Mouse (Mus musculus): ENCODE measurements at regions not wholly inside any gene's neighbourhood (a gene's known extent, or its start where the extent isn't known, plus 50 kb on each side); places are given as distances from the start of the nearest gene placed in this dataset.

DNA sequence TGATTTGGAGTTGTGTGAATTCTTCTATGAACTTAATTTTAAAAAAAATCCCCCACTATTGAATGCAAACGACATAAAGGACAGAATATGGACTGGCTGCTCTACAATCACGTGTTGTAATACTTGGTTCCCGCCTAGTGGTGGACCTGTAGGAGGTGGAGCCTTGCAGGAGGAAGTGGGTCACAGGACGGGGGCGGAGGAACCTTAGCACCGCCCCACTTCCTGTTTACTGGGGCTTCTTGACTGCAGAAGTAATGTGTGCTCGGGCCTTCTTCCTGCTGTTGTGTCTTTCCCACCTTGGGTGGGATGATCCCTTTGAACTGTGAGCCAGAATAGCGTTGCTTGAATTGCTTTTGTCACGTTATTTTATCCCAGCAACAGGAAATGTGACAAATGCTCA lies 52.2 kb upstream of the Tmem108 start:
- DNase-seq: no peak

DNA sequence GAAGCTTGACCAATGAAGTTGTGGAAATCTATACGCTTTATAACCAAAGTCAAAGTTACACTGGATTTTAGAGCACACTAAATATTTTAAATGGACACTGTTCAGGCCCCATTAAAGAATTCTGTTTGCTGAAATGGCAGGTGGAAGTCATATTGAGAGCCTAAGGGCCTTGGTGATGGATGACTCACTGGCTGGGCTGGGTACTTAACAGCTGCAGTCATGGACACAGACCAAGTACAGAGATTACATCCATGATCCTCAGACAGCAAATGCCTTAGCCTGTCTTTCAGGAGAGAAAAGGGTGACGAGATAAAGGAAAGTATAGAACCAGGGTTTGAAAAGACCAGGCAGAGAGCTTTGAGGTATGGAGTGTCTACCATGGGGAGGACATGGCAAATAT lies 57.4 kb upstream of the Tmem108 start:
- no peak for DNase-seq

DNA sequence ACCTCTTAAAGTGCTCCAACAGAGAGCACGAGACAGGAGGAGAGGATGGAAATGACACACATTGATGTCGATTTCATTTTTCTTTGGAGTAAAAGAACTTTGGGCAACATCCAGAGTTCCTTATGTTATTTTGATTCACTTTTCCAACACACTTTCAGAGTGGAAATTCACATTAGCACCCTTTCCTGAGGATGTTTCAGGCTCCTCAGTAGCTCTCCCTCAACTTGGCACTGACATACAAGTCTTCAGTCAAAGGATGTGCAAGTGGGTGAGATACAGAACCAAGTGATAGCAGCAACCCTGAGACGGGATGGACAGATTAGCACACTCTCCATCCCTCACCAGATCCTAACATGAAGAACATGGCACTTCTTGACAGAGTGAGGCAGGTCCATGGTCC lies 60.0 kb upstream of the Tmem108 start:
- no peak for DNase-seq

DNA sequence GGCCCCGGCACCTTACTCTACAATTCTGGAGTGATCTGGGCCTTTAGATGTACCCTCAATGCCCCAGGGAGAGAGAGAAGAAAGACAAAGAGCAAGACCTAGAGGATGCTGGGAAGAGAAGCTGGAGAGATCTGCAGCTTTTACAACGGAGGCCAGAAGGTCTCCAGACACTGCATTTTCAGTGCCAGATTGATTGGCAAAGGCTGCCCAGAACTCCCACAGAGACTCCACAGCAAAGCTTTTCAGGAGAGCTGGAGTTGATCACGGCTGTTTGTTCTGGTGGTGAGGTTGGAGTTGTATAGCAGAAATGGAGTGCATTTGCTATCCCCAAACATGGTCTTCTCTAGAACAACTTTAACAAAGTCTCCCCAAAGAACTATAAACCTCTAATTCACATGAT lies 61.9 kb upstream of the Tmem108 start:
- peak; percentile 33 to 51 for DNase-seq

- no peak for DNase-seq
Measured at GRCm38 (mm10) chr9:103841199-103841598, 79.6 kb upstream of the Tmem108 start.

DNA sequence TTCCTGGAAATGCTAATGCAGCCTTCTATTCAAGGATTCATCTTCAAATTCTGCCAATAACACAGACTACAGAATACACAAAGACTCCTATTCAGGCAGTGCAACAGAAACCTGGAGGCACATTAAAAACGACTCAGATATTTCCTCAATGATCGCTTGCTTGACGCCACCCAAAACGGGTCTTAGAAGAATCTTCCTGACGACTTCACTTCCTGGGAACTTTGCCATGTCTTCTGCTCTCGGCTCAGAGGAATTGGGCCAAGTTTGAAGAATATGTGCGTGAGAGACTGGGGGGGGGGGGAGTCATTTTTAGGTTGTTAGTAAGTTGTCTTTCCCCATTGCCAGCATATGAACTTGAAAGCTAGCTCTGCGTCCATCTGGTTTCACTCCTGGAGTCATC lies 82.2 kb upstream of the Tmem108 start:
- DNase-seq: no peak

- no peak for DNase-seq
Measured at GRCm38 (mm10) chr9:103845916-103846457, 84.3 kb upstream of the Tmem108 start.

- peak; percentile 13 to 46 for DNase-seq
Measured at GRCm38 (mm10) chr9:103847931-103848330, 86.3 kb upstream of the Tmem108 start.

DNA sequence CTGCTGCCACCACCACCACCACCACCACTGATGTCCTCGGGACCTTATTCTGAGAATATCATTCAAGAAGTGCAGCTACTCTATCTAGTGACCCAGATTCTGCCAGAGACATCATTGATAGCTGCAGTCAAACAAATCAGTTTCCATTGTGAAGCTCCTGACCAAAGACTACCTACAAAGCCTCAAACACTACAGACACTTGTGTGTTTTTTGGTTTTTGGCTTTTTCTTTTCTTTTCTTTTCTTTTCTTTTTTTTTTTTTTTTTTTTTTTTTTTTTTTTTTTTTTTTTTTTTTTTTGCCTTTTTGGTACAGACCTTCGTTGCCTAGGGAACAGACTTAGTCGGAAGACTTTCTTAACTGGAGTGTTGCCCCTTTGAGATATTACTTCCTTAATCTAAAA lies 87.4 kb upstream of the Tmem108 start:
- DNase-seq: no peak

DNA sequence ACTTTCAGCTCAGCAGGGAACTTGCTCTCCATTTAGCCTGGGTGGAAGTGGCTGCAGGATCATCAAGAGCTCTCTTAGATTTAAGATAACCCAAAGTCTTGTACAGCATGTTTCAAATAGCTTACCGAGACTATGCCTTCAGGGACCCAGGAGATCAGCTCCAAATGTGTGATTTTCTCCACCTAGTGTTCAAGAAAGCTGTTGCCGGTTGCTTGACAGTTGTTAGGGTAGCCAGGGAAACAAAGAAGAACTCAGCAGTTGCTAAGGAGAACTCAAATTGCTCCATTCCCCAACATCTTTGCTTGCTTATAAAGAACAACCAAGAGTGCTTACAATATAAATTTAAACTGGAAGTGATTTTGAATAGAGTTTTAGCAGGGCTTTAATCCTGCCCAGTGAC lies 91.1 kb upstream of the Tmem108 start:
- DNase-seq: no peak

- DNase-seq: no peak
Measured at GRCm38 (mm10) chr9:103860658-103861377, 99.2 kb upstream of the Tmem108 start.

DNA sequence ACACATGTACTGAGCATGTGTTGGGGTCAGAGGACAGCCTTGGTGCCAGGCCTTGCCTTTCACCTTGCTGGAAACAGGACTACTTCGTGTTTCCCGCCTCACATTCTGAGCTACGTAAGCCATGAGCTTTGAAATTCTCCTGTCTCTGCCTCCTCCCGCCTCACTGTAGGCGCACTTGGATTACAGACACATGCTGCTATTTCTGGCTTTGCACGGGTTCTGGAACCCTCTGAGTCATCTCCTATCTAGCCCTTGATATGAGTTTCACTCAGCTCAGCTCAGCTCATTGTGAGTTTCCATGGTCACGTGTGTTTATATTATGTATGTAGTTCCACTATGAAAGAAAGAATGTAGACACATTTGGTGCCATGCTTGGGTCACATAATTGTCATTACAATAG lies 100.9 kb upstream of the Tmem108 start:
- DNase-seq: no peak

DNA sequence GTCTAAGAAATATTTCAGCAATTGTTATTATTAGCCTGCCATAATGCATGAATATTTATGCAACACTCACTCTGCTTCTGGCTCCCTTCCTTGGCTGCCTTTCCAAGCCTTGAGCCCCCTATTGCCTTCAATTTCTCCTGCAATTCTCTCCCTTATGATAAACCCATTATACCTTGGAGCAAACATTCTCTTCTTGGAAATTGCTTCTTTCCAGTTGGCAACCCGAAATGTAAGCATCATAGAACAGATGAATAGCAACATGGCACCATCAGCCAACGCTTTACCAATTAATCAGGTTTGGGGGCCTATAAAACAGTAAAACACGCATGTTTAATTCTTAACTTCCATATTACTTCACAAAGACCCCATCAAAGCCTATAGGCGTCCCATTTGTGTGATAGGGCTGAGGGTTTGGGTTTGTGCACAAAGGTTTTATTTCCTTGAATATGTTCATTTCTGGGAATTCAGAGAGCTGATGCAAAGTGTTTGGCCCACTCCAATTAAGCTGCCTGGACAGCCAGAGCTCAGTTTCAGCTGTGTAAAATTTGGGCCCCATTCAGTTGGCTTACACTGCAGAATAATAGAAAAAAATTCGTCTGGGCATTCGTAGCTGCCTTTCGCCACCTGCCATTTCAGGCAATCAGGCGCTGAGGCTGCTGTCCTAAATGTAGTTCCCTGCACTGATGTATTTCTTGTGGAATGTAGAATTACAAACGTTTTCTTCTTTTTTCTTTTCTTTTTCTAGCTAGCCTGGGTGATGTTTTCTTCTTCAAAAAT lies 106.0 kb upstream of the Tmem108 start:
- DNase-seq: peak; percentile 33 to 49

DNA sequence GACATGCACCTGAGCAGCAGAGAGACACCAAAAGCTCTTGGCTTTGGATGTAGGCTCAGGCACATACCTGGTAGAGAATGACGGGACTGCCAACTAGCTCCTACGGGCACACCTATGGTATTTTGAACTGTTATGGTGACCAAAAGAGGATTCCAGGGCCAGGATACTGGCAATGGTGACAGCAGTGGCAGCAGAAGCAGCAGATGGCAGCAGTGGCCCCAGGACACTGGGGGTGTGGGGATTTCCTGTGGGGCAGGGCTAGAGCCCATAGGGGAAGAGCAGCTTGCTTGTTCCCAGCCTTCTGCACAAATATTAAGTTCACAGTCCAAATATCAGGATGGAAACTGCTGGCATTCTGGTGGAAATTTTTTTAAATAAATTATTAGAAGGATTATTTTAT lies 107.6 kb upstream of the Tmem108 start:
- DNase-seq: peak; percentile 72 to 78

- no peak for DNase-seq
Measured at GRCm38 (mm10) chr9:103872119-103872518, 110.5 kb upstream of the Tmem108 start.

DNA sequence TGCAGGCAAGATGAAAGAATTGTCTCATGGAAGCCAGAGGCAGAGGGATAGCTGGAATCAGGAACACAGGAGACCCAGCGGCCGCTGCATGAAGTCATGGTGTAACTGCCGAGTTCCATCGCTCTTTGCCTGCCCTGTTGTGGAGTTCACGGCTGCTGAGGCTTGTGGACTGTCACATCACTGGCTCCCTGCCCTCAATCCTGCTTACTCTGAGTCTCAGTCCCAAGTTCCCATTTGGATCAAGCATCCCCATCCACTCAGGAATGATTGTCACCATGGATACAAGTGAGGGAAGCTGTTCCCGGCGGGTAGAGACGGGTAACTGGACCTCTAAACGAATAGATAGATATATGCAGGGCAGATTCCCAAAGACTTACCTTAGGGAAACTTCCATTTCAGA lies 112.2 kb upstream of the Tmem108 start:
- peak in 1 of 2 experiments; percentile 16 for DNase-seq

DNA sequence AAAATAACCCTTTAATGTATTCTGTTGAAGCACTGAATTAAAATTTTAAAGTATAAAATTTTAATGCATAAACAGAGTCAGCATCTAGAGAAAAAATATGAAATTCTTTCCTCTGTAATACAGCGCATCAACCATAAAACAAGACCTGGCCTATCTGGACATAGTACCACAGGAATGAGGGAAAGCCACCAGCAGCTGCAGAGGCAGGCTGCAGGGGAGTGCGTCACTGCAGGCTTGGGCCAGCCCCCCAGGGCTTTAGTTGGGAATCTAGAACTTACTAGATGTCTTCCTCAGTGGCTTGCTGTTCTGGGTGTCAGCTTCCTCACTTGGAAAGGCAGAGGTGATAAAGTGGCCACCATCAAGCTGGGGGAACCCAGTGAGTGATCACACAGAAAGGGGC lies 116.2 kb upstream of the Tmem108 start:
- no peak for DNase-seq

DNA sequence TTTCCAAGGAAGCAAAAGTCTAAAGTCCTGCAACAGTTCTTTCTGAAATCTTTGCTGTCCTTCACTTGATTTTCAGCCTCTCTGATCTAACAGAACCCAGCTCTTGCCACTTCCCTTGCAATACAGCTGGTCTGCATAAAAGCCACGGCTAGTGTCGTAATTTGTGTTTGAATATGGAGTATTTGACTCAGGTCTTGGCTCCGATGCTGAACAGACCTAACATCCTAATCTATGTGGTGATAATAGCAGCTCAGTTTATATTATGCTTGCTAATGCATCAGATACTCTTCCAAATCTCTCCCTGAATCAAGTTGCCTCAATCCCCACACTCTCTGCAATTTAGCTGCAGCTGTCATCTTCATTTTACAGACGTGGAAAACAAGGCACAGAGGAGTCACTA lies 109.5 kb upstream of the Nphp3 start:
- no peak for DNase-seq

DNA sequence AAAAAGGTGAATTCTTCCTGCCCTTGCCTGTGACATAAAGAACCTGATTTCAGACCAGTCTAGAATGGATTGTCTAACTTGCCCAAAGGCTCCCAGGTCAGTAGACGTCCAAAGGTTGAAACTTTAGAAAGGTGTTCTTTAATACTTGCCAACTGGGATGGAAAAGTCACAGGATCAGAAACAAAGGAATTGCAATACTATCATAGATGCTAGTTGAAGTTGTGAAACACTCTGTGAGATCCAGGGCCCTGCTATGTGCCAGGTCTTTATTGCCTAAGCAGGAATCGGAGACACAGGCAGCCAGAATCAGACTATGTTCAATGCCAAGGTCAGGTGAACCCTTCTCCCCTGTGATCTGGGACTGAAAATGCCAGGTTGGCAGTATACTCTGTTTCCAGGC lies 108.0 kb upstream of the Nphp3 start:
- DNase-seq: no peak

DNA sequence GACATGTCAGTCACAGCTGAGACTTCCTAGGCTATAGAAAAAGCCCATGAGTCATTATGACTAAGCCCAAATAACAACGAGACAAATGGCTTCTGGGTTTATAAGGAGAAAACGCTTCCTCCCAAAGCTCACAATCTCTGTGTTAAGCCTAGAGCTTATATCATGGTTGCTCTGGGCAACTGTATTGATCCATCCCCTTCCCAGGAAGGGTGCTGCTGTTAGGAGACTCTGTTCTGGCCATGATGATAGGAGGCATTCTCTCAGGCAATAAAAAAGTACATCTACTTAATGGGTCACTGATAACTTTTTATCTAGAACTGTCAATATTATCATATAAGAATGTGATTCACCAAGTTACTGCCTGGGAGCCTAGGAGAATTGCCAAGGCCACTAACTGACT lies 103.0 kb upstream of the Nphp3 start:
- DNase-seq: no peak

- DNase-seq: no peak
Measured at GRCm38 (mm10) chr9:103911347-103911746, 91.0 kb upstream of the Nphp3 start.

- peak; percentile 19 to 45 for DNase-seq
Measured at GRCm38 (mm10) chr9:103915126-103915525, 87.2 kb upstream of the Nphp3 start.

- DNase-seq: no peak
Measured at GRCm38 (mm10) chr9:103917771-103918170, 84.6 kb upstream of the Nphp3 start.

DNA sequence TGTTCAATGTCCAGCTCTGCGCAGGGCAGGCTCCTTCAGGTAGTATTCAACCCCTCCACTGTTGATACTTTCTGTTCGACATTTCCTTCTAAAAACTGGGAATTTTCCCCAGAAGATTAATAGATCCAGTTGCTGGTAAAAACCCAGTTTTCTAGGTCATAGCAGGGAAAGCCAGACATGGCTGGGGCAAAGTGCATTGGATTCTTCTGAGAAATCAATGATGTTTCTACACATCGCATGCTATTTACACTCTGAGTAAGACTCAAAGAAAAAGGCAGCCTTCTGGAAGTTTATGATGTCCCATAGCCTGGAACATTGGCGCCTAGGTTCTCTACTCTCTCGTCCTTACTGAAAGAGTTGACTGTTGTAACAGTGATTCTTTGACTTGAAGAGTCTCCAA lies 80.0 kb upstream of the Nphp3 start:
- DNase-seq: no peak
